10 mouse cellular contexts compared by ENCODE assay signal in the genomic region with DNA sequence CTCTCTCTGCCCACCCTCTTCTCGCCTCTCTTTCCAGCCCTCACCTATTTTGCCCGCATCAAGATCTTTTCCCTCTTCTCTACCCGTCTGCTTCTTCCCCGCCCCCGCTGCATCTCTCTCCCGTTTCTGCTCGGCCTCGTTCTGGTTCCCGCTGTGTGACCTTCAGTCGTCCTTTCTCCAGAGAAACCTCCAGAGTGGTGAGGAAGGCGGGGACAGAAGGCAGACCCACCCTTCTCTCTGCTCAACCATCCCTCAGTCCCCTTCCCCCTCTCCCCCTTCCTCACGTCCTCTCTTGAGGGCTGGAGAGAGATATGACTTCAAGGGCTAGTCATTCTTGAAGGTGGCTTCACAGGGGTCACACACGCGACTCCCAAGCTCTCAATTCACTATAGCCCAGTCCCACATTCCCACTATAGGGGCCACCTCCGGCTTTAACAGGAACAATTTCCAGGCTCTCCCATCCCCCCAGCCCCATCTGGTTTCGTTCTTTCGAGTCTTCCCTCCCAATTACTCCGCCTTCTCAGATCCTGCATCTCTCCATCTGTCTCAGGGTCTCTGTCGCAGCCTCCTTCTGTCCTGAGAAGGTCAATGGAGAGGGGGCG. TPM values are rescaled to one million over a fixed set of nuclear protein-coding genes. Genes with fewer than 3 reads are reported as not detected.
DNase-seq lines count a peak whose midpoint lies in the region; ATAC-seq and TF ChIP-seq lines count a peak whose summit lies in the region.
"Had no signal": no experiment of that assay in that cellular context is flagged by ENCODE, and none has a peak within 500 bp of the region (broad histone marks: within the 10 kb centered on the region; RNA-seq: fewer than 3 reads in every experiment).

No protein-coding gene starts in this region.

- no peak for DNase-seq in heart, adult 9 months (ENCODE audit: low spot score in 2 of 2)
- DNase-seq in hindbrain, embryonic 10.5 days (ENCODE audit: low spot score) = peak; percentile 33
- DNase-seq in limb, embryonic 10.5 days (ENCODE audit: low spot score) = no peak
- peak; percentile 69 for DNase-seq in right cerebral cortex, postnatal 4 days
- DNase-seq in thymus, postnatal 10 days (ENCODE audit: low spot score in 2 of 2) = no peak
- DNase-seq in heart, adult 2 months = no peak

- peaks cover 33% of the 10 kb centered on the region for H3K4me1 ChIP-seq in heart, embryonic 15.5 days (replicated peaks)
- H3K4me1 ChIP-seq in hindbrain, embryonic 10.5 days (replicated peaks) = peaks cover 64% of the 10 kb centered on the region
- peaks cover 41% of the 10 kb centered on the region for H3K4me1 ChIP-seq in limb, embryonic 10.5 days
- H3K4me1 ChIP-seq in heart, adult 2 months (ENCODE audit: control insufficient read depth, insufficient read depth, low read length) = no peaks in the 10 kb centered on the region

- peaks cover 81% of the 10 kb centered on the region for H3K27me3 ChIP-seq in heart, embryonic 15.5 days
- peaks cover 93% of the 10 kb centered on the region for H3K27me3 ChIP-seq in hindbrain, embryonic 10.5 days (ENCODE audit: insufficient read depth, poor library complexity, severe bottlenecking)
- peaks cover 96% of the 10 kb centered on the region for H3K27me3 ChIP-seq in limb, embryonic 10.5 days (ENCODE audit: low read depth, poor library complexity, severe bottlenecking)
- H3K27me3 ChIP-seq in heart, adult 2 months (ENCODE audit: control insufficient read depth, insufficient read depth, low read length) = peaks cover 27% of the 10 kb centered on the region

- no peak for TF ChIP-seq EP300 in heart, adult 2 months (IDR thresholded peaks at IDR 0.05; ENCODE audit: insufficient read depth, low read depth, low read length)

- no peak for TF ChIP-seq POLR2A in heart, adult 2 months (IDR thresholded peaks at IDR 0.05; ENCODE audit: insufficient read depth, low read depth, low read length)

- H3K9ac ChIP-seq in heart, embryonic 15.5 days = no peak overlapping the region
- no peak overlapping the region for H3K9ac ChIP-seq in heart, adult 2 months (ENCODE audit: low read depth, low read length)
- H3K9ac ChIP-seq: embryonic facial prominence, embryonic 15.5 days; liver, embryonic 13.5 days had no signal

- no peaks in the 10 kb centered on the region for H3K36me3 ChIP-seq in heart, embryonic 15.5 days
- peaks cover 29% of the 10 kb centered on the region for H3K36me3 ChIP-seq in hindbrain, embryonic 10.5 days
- peaks cover 21% of the 10 kb centered on the region for H3K36me3 ChIP-seq in limb, embryonic 10.5 days
- H3K36me3 ChIP-seq in heart, adult 2 months (ENCODE audit: control insufficient read depth, insufficient read depth, low read length) = no peaks in the 10 kb centered on the region
- H3K36me3 ChIP-seq: liver, embryonic 13.5 days had no signal

- no peaks in the 10 kb centered on the region for H3K79me2 ChIP-seq in heart, adult 2 months (replicated peaks; ENCODE audit: control insufficient read depth, insufficient read depth, low read length)

- 0 out of 2 replicates have a peak overlapping the region, but pooled peaks have one; percentile 2 for H3K4me3 ChIP-seq in heart, embryonic 15.5 days
- peak overlapping the region; percentile 54 for H3K4me3 ChIP-seq in hindbrain, embryonic 10.5 days
- H3K4me3 ChIP-seq in limb, embryonic 10.5 days = peak overlapping the region; percentile 21; the same call in 1 of the 2 replicates
- no peak overlapping the region for H3K4me3 ChIP-seq in heart, adult 2 months

- intact Hi-C loops in heart, adult 2 months (cut with DNase I) = no loop called here

- TF ChIP-seq CTCF in heart, adult 2 months (IDR thresholded peaks at IDR 0.05) = no peak

- H3K27ac ChIP-seq in heart, embryonic 15.5 days = no peak overlapping the region
- H3K27ac ChIP-seq in hindbrain, embryonic 10.5 days = peak overlapping the region; percentile 79
- no peak overlapping the region for H3K27ac ChIP-seq in limb, embryonic 10.5 days
- H3K27ac ChIP-seq in heart, adult 2 months = no peak overlapping the region
- H3K27ac ChIP-seq: embryonic facial prominence, embryonic 15.5 days; liver, embryonic 13.5 days had no signal

- no peaks in the 10 kb centered on the region for H3K9me3 ChIP-seq in heart, embryonic 15.5 days (replicated peaks)
- H3K9me3 ChIP-seq in hindbrain, embryonic 10.5 days = 0 out of 2 replicates have a peak, but pooled peaks cover 4% of the 10 kb centered on the region
- no peaks in the 10 kb centered on the region for H3K9me3 ChIP-seq in limb, embryonic 10.5 days (replicated peaks)
- H3K9me3 ChIP-seq: embryonic facial prominence, embryonic 15.5 days; liver, embryonic 13.5 days had no signal

- no peak for ATAC-seq in heart, embryonic 15.5 days (replicated peaks; ENCODE audit: insufficient number of reproducible peaks, insufficient read depth, low FRiP score, low read depth)
- ATAC-seq in erythroblast, adult 5-6 weeks (replicated peaks; ENCODE audit: low FRiP score, poor library complexity, severe bottlenecking) = no peak

- peak overlapping the region; percentile 33 for H3K4me2 ChIP-seq in heart, embryonic 15.5 days

- WGBS in heart, embryonic 15.5 days = 13% methylated on average over 20 of the region's 20 CpGs
- WGBS in hindbrain, embryonic 10.5 days = 8% methylated on average over 20 of the region's 20 CpGs
- WGBS in limb, embryonic 10.5 days = 8% methylated on average over 20 of the region's 20 CpGs
- 14% methylated on average over 20 of the region's 20 CpGs for WGBS in heart, adult 2 months

RNA-seq across cellular contexts. Expression of gene Atp1a3, which starts 3.4 kb away (rescaled TPM):
- 0.54 and 1.9 TPM in 2 replicates for polyA plus RNA-seq in heart, embryonic 15.5 days (2015; fragmentation: Nextera tagmentation; extraction: Ambion mirVana)
- 11.8 and 45.9 TPM in 2 replicates for polyA plus RNA-seq in hindbrain, embryonic 10.5 days (2016; fragmentation: Nextera tagmentation; extraction: Ambion mirVana)
- polyA plus RNA-seq in limb, embryonic 10.5 days (2016; fragmentation: Nextera tagmentation; extraction: Ambion mirVana) = 0.05 and 0.15 TPM in 2 replicates
- total RNA-seq in erythroblast, adult 5-6 weeks (2015; ENCODE audit: low replicate concordance) = 11.5 and 14.6 TPM in 2 replicates
- total RNA-seq in erythroblast, adult 5-6 weeks (2017; ENCODE audit: low replicate concordance) = 3.8 and 4.9 TPM in 2 replicates
- 1 to 10 TPM in 1 of 2 experiments, under 1 TPM in 1; 0.39 to 1.2 TPM for total RNA-seq in heart, adult 2 months (2021)
- polyA plus RNA-seq in heart, adult 2 months (2012; rRNA removed) = 0.85 and 1.7 TPM in 2 replicates

RNA-seq across cellular contexts. Expression of gene Rabac1, which starts 36.6 kb away (rescaled TPM):
- 211 and 225 TPM in 2 replicates for polyA plus RNA-seq in heart, embryonic 15.5 days (2015; fragmentation: Nextera tagmentation; extraction: Ambion mirVana)
- 98.4 and 126 TPM in 2 replicates for polyA plus RNA-seq in hindbrain, embryonic 10.5 days (2016; fragmentation: Nextera tagmentation; extraction: Ambion mirVana)
- 57.5 and 57.8 TPM in 2 replicates for polyA plus RNA-seq in limb, embryonic 10.5 days (2016; fragmentation: Nextera tagmentation; extraction: Ambion mirVana)
- total RNA-seq in erythroblast, adult 5-6 weeks (2015; ENCODE audit: low replicate concordance) = 11.7 and 35.0 TPM in 2 replicates
- total RNA-seq in erythroblast, adult 5-6 weeks (2017; ENCODE audit: low replicate concordance) = 11.0 and 11.3 TPM in 2 replicates
- 100 to 1,000 TPM; 299 to 358 TPM for total RNA-seq in heart, adult 2 months (2021)
- 467 and 472 TPM in 2 replicates for polyA plus RNA-seq in heart, adult 2 months (2012; rRNA removed)

Comparison
In these comparisons a context has a peak if more than half of its experiments do, and no peak if none do; other contexts are left out.
1. DNase-seq: peak in hindbrain, embryonic 10.5 days (single experiment) and right cerebral cortex, postnatal 4 days (single experiment); none in heart, adult 9 months (0 of 2), limb, embryonic 10.5 days (single experiment), thymus, postnatal 10 days (0 of 2) and heart, adult 2 months (0 of 2).